Mouse (Mus musculus) embryonic facial prominence, embryonic 14.5 days (tissue): ENCODE results near the gene Cfi. TPM values are rescaled to one million over a fixed set of nuclear protein-coding genes. Genes with fewer than 3 reads are reported as not detected.

Source experiments
- ATAC-seq: fragments of 200-750 bp; cut with Nextera tagmentation; 2 replicates; pipeline ENCODE4 v1.8.0; 2017; ENCODE audit warnings: low read depth, moderate number of reproducible peaks, moderate TSS enrichment
- DNase-seq: peaks from one replicate; pipeline ENCODE4 v3.0.0-alpha.2; 2015; ENCODE audit warnings: low spot score
- H3K27ac ChIP-seq: fragments of 300-500 bp; sonication (generic); replicated peaks from 2 replicates; pipeline ENCODE4 v1.5.1; 2014; ENCODE audit warnings: low read depth, mild to moderate bottlenecking, low read length, moderate library complexity
- H3K27me3 ChIP-seq: fragments of 300-500 bp; sonication (generic); replicated peaks from 2 replicates; pipeline ENCODE4 v1.6.1; 2014; ENCODE audit warnings: low read length; ENCODE audit not compliant: control insufficient read depth, insufficient read depth
- H3K36me3 ChIP-seq: fragments of 300-500 bp; sonication (generic); 2 replicates; pipeline ENCODE4 v1.6.1; 2014; ENCODE audit warnings: low read length, mixed read lengths; ENCODE audit not compliant: control insufficient read depth, insufficient read depth
- H3K4me1 ChIP-seq: fragments of 300-500 bp; sonication (generic); 2 replicates; pipeline ENCODE4 v1.6.1; 2014; ENCODE audit warnings: antibody characterized with exemption, low read length; ENCODE audit not compliant: control insufficient read depth, insufficient read depth
- H3K4me2 ChIP-seq: fragments of 300-500 bp; sonication (generic); 2 replicates; pipeline ENCODE4 v1.6.1; 2014; ENCODE audit warnings: low read depth, mild to moderate bottlenecking, low read length, moderate library complexity, mixed read lengths
- H3K4me3 ChIP-seq: fragments of 300-500 bp; sonication (generic); 2 replicates; pipeline ENCODE4 v1.5.1; 2014; ENCODE audit warnings: low read depth, mild to moderate bottlenecking, low read length
- H3K9ac ChIP-seq: fragments of 300-500 bp; sonication (generic); 2 replicates; pipeline ENCODE4 v1.6.1; 2014; ENCODE audit warnings: low read depth, mild to moderate bottlenecking, low read length, moderate library complexity, mixed read lengths
- H3K9me3 ChIP-seq: fragments of 300-500 bp; sonication (generic); 2 replicates; pipeline ENCODE4 v1.6.1; 2016; ENCODE audit warnings: low read length; ENCODE audit not compliant: control insufficient read depth
- WGBS: fragments of 180-500 bp; shearing (Covaris S2); extraction: QIAGEN DNeasy Blood & Tissue Kit; methylation state at CpG from one replicate; pipeline ENCODE4 v1.1.7; 2014; 5-methylcytosine and 5-hydroxymethylcytosine counted together
- polyA plus RNA-seq: library from polyadenylated mRNA; unstranded; fragments of >200 nt; fragmentation: Nextera tagmentation; extraction: Ambion mirVana; gene quantifications from 2 replicates; pipeline ENCODE4 v1.2.1, GENCODE M21; 2014

Cfi gene
- polyA plus RNA-seq = 0.29 TPM in 2 replicates

DNA sequence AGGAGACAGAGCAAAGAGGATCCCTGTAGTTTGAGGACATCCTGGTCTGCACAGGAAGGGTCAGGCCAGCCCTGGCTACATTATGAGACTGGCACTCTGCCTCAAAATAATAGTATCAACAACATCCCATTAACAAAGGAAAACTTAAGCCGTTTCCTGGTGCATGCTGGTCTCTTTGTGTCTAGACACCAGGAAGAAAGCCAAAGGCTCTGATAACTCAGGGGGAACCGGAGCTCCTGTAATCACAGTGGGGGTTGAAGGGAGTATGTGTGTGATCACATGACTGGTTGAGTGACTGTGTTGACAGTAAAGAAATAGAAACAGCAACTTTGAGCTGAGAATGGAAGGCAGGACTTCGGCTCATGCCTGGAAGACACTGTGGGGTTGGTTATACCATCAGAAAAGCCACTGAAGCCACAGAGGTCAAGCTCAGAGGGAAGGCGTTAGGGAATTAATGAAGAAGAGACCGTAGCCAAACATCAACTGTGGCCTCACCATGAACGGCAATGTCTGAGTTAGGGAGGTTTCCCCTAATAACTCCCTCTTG is at the start of gene Cfi:
Gene Cfi, plus strand, starts transcription at position 497 of the 547 bp plus-strand sequence.
- Histone ChIP-seq H3K36me3 (no peaks in the 10 kb centered on the region), H3K4me3 (no peak within 1 kb of the TSS), H3K4me2 (peak within 1 kb of the TSS; percentile 21), H3K9ac (no peak within 1 kb of the TSS), H3K27me3 (no peaks in the 10 kb centered on the region), H3K4me1 (no peaks in the 10 kb centered on the region), H3K27ac (no peak within 1 kb of the TSS), H3K9me3 (no peaks in the 10 kb centered on the region)
- ATAC-seq (no peak), DNase-seq (no peak)
- 57% methylated on average over 6 of the region's 6 CpGs for WGBS

DNA sequence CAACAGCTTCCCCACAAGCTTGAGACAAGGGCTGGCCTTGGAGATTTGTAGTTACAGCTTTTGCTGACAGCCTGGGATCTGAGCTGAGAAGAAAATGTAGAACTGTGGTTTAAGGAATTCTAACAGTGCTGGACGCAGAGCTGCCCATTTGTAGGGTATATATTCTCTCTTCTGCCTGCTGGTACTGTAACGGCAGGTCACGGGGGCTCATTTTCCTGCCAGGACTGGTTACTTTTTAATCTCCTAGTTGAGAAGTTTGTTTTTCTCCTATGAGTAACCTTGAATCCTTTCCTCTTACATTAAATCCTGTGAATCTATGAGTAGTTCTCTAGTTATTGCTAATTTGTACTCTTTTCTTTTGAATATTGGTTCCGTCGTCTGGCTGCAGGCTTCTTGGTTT is 41.9 kb upstream of the Cfi start:
- Histone ChIP-seq H3K4me1 (no peaks in the 10 kb centered on the region), H3K27ac (no peak overlapping the region), H3K36me3 (no peaks in the 10 kb centered on the region), H3K9me3 (no peaks in the 10 kb centered on the region), H3K27me3 (no peaks in the 10 kb centered on the region), H3K4me2 (no peak overlapping the region), H3K9ac (no peak overlapping the region), H3K4me3 (no peak overlapping the region)
- WGBS = 84% methylated on average over 5 of the region's 5 CpGs
- DNase-seq (no peak), ATAC-seq (no peak)

DNA sequence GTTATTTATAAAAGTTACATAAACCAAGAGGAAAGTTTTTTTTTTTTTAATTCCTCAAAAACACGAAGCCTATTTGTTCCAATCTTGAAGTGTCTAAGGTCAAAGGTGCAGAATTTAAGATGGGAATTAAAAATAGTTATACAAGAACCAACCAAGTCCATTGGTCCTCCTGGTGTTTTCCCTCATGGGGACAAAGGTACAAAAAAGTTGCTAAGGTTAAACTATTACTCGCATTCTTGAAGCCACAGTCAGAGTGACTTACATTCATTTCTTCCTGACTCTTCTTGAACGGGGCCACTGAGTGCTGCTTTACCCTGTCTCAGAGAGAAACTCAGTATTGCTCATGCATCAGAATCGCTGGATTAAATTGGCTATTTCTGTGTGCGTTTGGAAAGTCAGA is 38.3 kb upstream of the Cfi start:
- Histone ChIP-seq H3K27ac (no peak overlapping the region), H3K4me2 (no peak overlapping the region), H3K36me3 (no peaks in the 10 kb centered on the region), H3K4me3 (no peak overlapping the region), H3K4me1 (no peaks in the 10 kb centered on the region), H3K9ac (no peak overlapping the region), H3K27me3 (no peaks in the 10 kb centered on the region), H3K9me3 (no peaks in the 10 kb centered on the region)
- DNase-seq (no peak), ATAC-seq (no peak)
- 78% methylated on average over 5 of the region's 5 CpGs for WGBS

DNA sequence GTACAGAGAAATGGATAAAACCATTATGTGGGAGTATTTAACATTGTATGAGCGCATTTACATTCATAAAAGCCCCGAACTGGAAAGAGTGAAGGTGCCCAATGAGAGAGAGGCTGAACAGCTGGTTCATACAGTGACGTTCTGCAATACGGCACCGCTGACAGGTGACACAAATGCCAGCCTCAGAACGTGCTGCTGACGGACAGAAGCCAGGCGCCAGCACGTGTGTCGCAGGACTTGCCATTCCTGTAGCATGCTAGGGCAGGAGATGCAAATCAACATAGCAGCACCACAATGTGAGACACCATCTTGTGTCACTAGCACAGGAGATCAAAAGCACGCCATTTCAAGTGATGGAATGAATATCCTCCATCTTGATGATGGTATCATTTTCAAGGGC is 37.1 kb upstream of the Cfi start:
- H3K9ac ChIP-seq = no peak overlapping the region
- no peaks in the 10 kb centered on the region for H3K27me3 ChIP-seq
- DNase-seq (no peak), ATAC-seq (no peak)
- H3K4me1 ChIP-seq = no peaks in the 10 kb centered on the region
- H3K4me3 ChIP-seq = no peak overlapping the region
- H3K4me2 ChIP-seq = no peak overlapping the region
- no peak overlapping the region for H3K27ac ChIP-seq
- no peaks in the 10 kb centered on the region for H3K36me3 ChIP-seq
- no peaks in the 10 kb centered on the region for H3K9me3 ChIP-seq
- WGBS = 72% methylated on average over 11 of the region's 11 CpGs

DNA sequence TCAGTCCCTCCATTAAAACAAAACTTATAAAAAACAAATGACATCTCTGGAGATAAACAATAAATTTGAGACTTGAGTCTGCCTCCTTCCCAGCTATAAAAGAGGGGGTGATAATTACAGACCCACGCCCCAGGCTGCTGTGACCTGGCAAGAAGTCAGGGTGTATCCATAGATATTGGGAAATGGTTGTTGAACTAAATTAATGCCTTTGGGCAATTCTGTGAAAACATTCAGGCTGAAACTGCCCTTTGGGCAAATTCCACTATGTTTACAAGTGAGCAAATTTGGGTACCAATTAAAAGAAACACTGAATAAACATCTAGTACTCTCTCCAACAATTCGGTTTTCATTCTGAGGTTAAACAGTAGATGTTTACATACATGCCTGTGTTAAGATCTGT is 36.7 kb upstream of the Cfi start:
- no peak overlapping the region for H3K9ac ChIP-seq
- no peaks in the 10 kb centered on the region for H3K36me3 ChIP-seq
- no peak overlapping the region for H3K4me2 ChIP-seq
- no peaks in the 10 kb centered on the region for H3K4me1 ChIP-seq
- no peaks in the 10 kb centered on the region for H3K27me3 ChIP-seq
- 73% methylated on average over 2 of the region's 2 CpGs for WGBS
- no peak for ATAC-seq
- H3K27ac ChIP-seq = no peak overlapping the region
- DNase-seq = no peak
- no peak overlapping the region for H3K4me3 ChIP-seq
- no peaks in the 10 kb centered on the region for H3K9me3 ChIP-seq

DNA sequence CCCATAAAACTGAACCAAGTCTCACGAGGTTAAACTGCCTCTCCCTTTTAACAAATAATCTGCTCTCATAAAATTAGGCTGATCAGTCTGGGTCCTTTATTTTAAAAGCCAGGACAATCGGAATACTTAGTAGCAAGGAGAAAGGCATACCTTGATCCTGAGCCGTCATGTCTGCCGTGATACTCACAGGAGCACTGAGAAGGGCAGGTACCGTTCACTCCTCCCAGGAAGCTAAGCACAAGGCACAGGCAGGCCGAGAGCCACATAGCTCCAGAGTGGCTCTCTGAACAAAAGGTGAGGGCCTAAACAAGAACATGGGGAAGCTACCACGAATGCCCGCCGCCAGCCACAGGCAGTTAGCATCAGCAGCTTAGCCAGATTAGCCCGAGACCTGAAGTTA is 31.9 kb upstream of the Cfi start, which contains the start of gene Lrit3:
Gene Lrit3, minus strand, starts transcription at position 266 of the 400 bp plus-strand sequence.
- 80% methylated on average over 10 of the region's 10 CpGs for WGBS
- H3K4me3 ChIP-seq = no peak within 1 kb of the TSS
- ATAC-seq = no peak
- H3K9me3 ChIP-seq = no peaks in the 10 kb centered on the region
- H3K27ac ChIP-seq = no peak within 1 kb of the TSS
- H3K4me2 ChIP-seq = no peak within 1 kb of the TSS
- no peaks in the 10 kb centered on the region for H3K4me1 ChIP-seq
- no peak within 1 kb of the TSS for H3K9ac ChIP-seq
- no peaks in the 10 kb centered on the region for H3K36me3 ChIP-seq
- no peak for DNase-seq
- H3K27me3 ChIP-seq = no peaks in the 10 kb centered on the region

DNA sequence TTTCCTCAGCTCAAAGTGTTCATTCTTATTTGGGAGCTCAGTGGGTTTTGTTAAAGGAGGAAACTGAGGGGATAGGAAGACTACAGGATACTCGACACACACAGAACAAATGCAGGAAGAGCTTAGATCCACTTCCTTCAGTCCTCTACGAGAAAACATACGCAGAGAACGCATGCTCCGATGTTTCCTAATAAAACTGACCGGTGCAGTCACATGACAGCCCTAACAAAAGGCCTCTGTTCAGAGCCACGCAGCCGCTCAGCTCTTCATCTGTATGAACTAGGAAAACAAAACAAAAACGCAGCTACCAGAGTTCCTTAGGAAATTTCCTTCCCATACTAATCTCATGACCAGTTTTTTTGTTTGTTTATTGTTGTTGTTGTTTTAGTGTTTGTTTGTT is 14.8 kb upstream of the Cfi start:
- no peak overlapping the region for H3K9ac ChIP-seq
- DNase-seq (peak; percentile 41), ATAC-seq (no peak; the same call in 1 of the 2 replicates)
- no peak overlapping the region for H3K4me2 ChIP-seq
- peaks cover 28% of the 10 kb centered on the region for H3K36me3 ChIP-seq
- WGBS = 48% methylated on average over 9 of the region's 9 CpGs
- H3K4me3 ChIP-seq = no peak overlapping the region
- no peaks in the 10 kb centered on the region for H3K27me3 ChIP-seq
- H3K4me1 ChIP-seq = no peaks in the 10 kb centered on the region
- no peak overlapping the region for H3K27ac ChIP-seq
- no peaks in the 10 kb centered on the region for H3K9me3 ChIP-seq

DNA sequence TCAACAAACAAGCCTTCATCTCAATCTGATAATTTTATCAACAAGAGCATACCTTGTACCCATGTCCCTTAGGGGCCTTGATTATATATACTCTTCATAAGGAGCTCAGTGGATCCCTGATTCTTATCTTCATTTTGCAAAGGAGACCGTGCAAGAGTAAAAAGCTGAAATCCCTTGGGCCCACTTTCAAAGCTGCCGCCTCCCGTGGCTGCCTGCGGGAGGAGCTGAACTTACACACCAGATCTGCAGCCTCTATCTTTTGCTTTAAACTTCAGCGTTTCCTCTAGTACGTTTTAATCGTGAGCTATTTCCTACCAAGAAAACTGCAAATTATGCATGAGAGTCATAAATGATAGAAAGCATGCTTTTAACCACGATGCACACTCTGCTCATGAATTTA is 13.9 kb upstream of the Cfi start:
- no peak overlapping the region for H3K27ac ChIP-seq
- H3K4me2 ChIP-seq = no peak overlapping the region
- DNase-seq (no peak), ATAC-seq (no peak)
- no peak overlapping the region for H3K4me3 ChIP-seq
- no peaks in the 10 kb centered on the region for H3K27me3 ChIP-seq
- no peak overlapping the region for H3K9ac ChIP-seq
- no peaks in the 10 kb centered on the region for H3K4me1 ChIP-seq
- no peaks in the 10 kb centered on the region for H3K9me3 ChIP-seq
- 69% methylated on average over 8 of the region's 8 CpGs for WGBS
- H3K36me3 ChIP-seq = peaks cover 37% of the 10 kb centered on the region

DNA sequence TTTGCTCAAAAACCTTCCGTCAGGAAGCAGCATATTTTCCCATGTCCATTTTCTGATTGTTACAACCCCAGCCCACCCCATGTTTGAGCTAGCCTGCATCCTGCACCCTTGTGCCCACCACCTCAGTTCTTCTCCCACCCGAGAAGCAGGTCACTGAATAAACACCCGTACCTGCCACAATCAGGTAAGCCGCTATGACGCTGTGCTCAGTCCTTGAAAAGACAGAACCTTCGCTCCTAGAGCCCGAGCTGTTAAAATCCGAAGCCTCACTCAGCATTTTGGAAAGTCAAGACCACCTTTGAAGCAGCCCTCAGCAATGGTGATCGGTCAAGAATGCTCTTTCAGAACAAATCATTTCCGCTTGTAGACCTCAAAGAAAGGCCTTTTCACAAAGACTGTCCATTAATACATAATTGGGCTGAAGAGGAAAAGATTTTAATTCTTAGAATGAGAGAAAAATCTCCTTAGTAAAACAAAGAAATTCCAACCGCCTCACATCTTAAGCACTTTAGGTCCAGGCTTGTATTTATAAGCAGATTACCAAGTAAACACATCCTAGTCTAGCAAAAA is 13.4 kb upstream of the Cfi start, which contains the start of gene Rrh:
Gene Rrh, minus strand, starts transcription at position 382 of the 570 bp plus-strand sequence.
- DNase-seq = no peak
- 89% methylated on average over 11 of the region's 11 CpGs for WGBS
- no peak within 1 kb of the TSS for H3K27ac ChIP-seq
- no peaks in the 10 kb centered on the region for H3K4me1 ChIP-seq
- no peaks in the 10 kb centered on the region for H3K9me3 ChIP-seq
- no peak within 1 kb of the TSS for H3K4me2 ChIP-seq
- no peak for ATAC-seq
- peaks cover 39% of the 10 kb centered on the region for H3K36me3 ChIP-seq
- no peak within 1 kb of the TSS for H3K9ac ChIP-seq
- H3K27me3 ChIP-seq = no peaks in the 10 kb centered on the region
- no peak within 1 kb of the TSS for H3K4me3 ChIP-seq
